Mouse (Mus musculus) kidney, adult 2 months (tissue): ENCODE measurements around the gene Myoz2. TPM values are rescaled to one million over a fixed set of nuclear protein-coding genes. Genes with fewer than 3 reads are reported as not detected.

ENCODE experiments used
- DNase-seq: peaks from one replicate; pipeline ENCODE4 v3.0.0; 2021
- H3K27ac ChIP-seq: fragments of 200-500 bp; 2 replicates; pipeline ENCODE4 v1.5.1; 2012; ENCODE audit warnings: low read depth, low read length, control low read depth, inconsistent platforms; ENCODE audit not compliant: insufficient read depth
- H3K27me3 ChIP-seq: fragments of 200-500 bp; replicated peaks from 2 replicates; pipeline ENCODE4 v1.6.1; 2012; ENCODE audit warnings: mild to moderate bottlenecking, moderate library complexity, low read length, inconsistent platforms; ENCODE audit not compliant: control insufficient read depth, insufficient read depth
- H3K36me3 ChIP-seq: fragments of 200-500 bp; 2 replicates; pipeline ENCODE4 v1.6.1; 2012; ENCODE audit warnings: mild to moderate bottlenecking, moderate library complexity, low read length, inconsistent platforms; ENCODE audit not compliant: control insufficient read depth, insufficient read depth
- H3K4me1 ChIP-seq: fragments of 200-500 bp; 2 replicates; pipeline ENCODE4 v1.6.1; 2011; ENCODE audit warnings: low read length; ENCODE audit not compliant: control insufficient read depth, insufficient read depth
- H3K4me3 ChIP-seq: fragments of 200-500 bp; 2 replicates; pipeline ENCODE4 v1.5.1; 2011; ENCODE audit warnings: mild to moderate bottlenecking, low read depth, low read length, control low read depth; ENCODE audit not compliant: insufficient read depth
- CTCF ChIP-seq: fragments of 200-500 bp; conservative IDR thresholded peaks from 2 replicates; pipeline ENCODE4 v1.5.1; 2011; ENCODE audit warnings: low read depth, mild to moderate bottlenecking, control low read depth, low read length, moderate library complexity, mixed read lengths; ENCODE audit not compliant: insufficient read depth, insufficient read length
- POLR2A ChIP-seq: fragments of 200-500 bp; IDR thresholded peaks from one replicate; pipeline ENCODE4 v1.6.1; 2011; ENCODE audit warnings: low read depth, low read length, control low read depth
- WGBS: fragments of 180-500 bp; shearing (Covaris S2); methylation state at CpG from one replicate; pipeline ENCODE4 v1.1.7; 2018; 5-methylcytosine and 5-hydroxymethylcytosine counted together
- polyA plus RNA-seq: library from polyadenylated mRNA; depleted of rRNA; stranded (reverse); fragments of >200 nt; gene quantifications from 2 replicates; pipeline ENCODE4 v1.2.3, GENCODE M21; 2012; rRNA removed

Myoz2 gene
- polyA plus RNA-seq = 3.8 TPM in 1 of 2 replicates, not detected in the other

DNA sequence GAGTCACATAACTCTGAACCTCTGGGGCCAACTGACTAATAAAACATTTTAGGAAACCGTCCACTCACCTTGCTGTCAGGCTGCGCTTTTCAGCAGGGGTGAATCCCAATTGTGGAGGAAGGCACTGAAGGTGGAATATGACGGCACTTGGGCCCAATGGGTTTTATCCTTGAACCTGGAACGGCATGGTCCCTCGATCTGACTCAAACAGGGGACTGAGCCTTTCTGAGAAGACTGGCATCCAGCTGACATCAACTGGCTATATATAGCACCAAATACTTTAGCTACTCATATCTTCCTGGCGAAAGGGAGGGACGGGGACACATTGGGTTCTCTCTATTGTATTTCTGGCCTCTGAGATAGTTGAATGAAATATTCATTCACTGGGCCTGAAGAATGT, at the start of gene Myoz2:
Gene Myoz2 (minus strand): TSS at position 264 of the 400 bp plus-strand sequence.
- Histone ChIP-seq H3K4me3 (no peak within 1 kb of the TSS), H3K36me3 (no peaks in the 10 kb centered on the region), H3K27me3 (no peaks in the 10 kb centered on the region; the same call in 1 of the 2 replicates), H3K27ac (no peak within 1 kb of the TSS), H3K4me1 (no peaks in the 10 kb centered on the region)
- no peak for DNase-seq
- TF ChIP-seq POLR2A (no peak), CTCF (no peak)
- 92% methylated on average over 7 of the region's 7 CpGs for WGBS

GRCm38 (mm10) chr3:123081665-123082064, 46.9 kb upstream of the Myoz2 start:
- DNase-seq = no peak
- TF ChIP-seq POLR2A (no peak), CTCF (no peak)
- H3K27ac ChIP-seq = peak overlapping the region; percentile 74; the same call in 1 of the 2 replicates
- H3K27me3 ChIP-seq = no peaks in the 10 kb centered on the region
- H3K4me3 ChIP-seq = no peak overlapping the region
- H3K36me3 ChIP-seq = no peaks in the 10 kb centered on the region
- WGBS = 86% methylated on average over 3 of the region's 3 CpGs
- peaks cover 5% of the 10 kb centered on the region; the same call in 1 of the 2 replicates for H3K4me1 ChIP-seq

GRCm38 (mm10) chr3:123080943-123081342, 46.1 kb upstream of the Myoz2 start:
- TF ChIP-seq CTCF (no peak), POLR2A (no peak)
- 41% methylated on average over 7 of the region's 7 CpGs for WGBS
- Histone ChIP-seq H3K4me3 (no peak overlapping the region), H3K27me3 (no peaks in the 10 kb centered on the region), H3K36me3 (no peaks in the 10 kb centered on the region), H3K4me1 (peaks cover 5% of the 10 kb centered on the region; the same call in 1 of the 2 replicates), H3K27ac (peak overlapping the region; percentile 74)
- DNase-seq = peak; percentile 61

DNA sequence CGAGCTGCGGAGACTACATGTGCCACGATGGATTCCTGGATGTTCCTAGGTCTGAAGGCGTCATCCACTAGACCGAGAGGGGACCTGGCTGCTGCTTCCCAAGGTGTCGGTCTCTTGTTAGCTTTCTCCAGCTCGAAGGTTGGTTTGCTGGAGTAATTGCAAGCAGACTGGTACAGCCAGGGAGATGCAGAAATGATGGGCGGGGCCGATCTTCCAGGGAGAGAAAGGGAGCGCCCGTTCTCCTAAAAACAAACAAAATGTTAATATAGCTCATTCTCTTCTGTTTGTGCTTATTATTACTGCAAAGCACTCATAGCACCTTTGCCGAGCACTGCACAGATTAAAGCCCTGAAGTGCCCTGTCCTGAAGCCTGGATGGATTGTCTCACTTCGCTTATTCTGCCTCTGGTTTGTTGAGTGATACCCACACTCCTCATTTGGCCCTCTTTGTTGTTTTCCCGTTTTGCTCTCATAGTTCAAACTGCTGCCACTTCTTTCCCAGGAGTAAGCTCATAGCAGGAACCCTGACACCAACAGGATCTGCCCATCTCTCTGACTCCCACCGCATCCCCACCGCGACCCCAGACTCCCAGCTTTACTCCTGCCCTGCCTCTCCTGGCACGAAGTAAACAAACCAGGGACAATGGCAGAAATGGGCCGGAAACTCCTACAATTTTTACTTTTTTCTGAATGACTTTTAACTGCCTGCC, 45.4 kb upstream of the Myoz2 start:
- 72% methylated on average over 19 of the region's 19 CpGs for WGBS
- DNase-seq = no peak
- Histone ChIP-seq H3K4me1 (peaks cover 2% of the 10 kb centered on the region; the same call in 1 of the 2 replicates), H3K4me3 (no peak overlapping the region), H3K27me3 (no peaks in the 10 kb centered on the region), H3K36me3 (no peaks in the 10 kb centered on the region), H3K27ac (peak overlapping the region; percentile 9; the same call in 1 of the 2 replicates)
- TF ChIP-seq CTCF (no peak), POLR2A (no peak)

DNA sequence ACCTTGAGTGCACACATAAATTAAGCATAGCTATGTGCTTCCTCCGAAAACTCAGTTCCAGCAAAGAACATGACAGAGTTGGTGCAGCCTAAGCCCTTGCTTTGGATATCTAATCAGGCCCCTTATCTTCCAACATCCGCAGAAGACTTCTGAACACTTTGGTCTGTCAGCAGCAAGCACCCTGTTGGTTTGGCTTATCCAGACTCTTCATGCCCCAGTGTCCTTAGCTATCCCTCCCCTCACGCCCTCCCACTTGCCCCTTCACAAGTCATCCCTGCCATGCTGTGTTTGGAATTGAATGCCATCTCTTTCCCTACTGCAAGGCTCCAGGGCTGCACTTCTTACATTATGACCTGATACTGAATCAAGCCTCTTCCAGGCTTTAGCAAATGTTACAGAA, 40.9 kb upstream of the Myoz2 start:
- 85% methylated on average over 3 of the region's 3 CpGs for WGBS

GRCm38 (mm10) chr3:123075034-123075433, 40.2 kb upstream of the Myoz2 start:
- Histone ChIP-seq H3K27ac (no peak overlapping the region), H3K36me3 (no peaks in the 10 kb centered on the region), H3K4me1 (peaks cover 6% of the 10 kb centered on the region; the same call in 1 of the 2 replicates), H3K4me3 (no peak overlapping the region), H3K27me3 (no peaks in the 10 kb centered on the region)
- no peak for DNase-seq
- TF ChIP-seq CTCF = no peak
- no peak for TF ChIP-seq POLR2A

More for the DNA sequence above, 40.9 kb upstream of the Myoz2 start:
- Histone ChIP-seq H3K4me1 (peaks cover 7% of the 10 kb centered on the region; the same call in 1 of the 2 replicates), H3K4me3 (no peak overlapping the region), H3K36me3 (no peaks in the 10 kb centered on the region), H3K27me3 (no peaks in the 10 kb centered on the region), H3K27ac (no peak overlapping the region)
- no peak for TF ChIP-seq POLR2A
- TF ChIP-seq CTCF = no peak
- DNase-seq = no peak

DNA sequence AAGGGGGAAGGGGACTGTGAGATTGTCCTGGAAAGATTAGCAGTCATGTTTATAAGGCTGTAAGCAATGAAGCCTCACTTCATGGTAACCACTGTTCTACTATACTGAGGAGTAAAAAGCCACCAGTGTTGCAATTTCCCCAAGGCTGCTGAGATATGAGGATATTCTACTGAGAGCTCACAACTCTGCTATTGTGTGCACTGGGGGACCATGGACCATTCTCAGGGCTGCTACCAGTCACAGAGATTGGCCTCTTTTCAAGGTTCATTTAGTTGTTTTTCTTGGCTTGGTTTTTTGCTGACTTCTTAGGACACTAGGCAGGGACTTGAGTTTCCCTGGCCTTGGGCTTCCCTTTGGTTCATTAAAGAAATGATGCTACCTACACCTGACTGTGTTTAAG, 38.5 kb upstream of the Myoz2 start:
- Histone ChIP-seq H3K27me3 (no peaks in the 10 kb centered on the region), H3K36me3 (no peaks in the 10 kb centered on the region), H3K27ac (0 out of 2 replicates have a peak overlapping the region, but pooled peaks have one; percentile 22), H3K4me3 (no peak overlapping the region), H3K4me1 (peaks cover 6% of the 10 kb centered on the region; the same call in 1 of the 2 replicates)
- peak; percentile 64 for DNase-seq
- TF ChIP-seq CTCF (no peak), POLR2A (no peak)
